Mouse (Mus musculus) stomach, embryonic 16.5 days (tissue): Measurements from ENCODE around the gene Il1a. TPM values are rescaled to one million over a fixed set of nuclear protein-coding genes. Genes with fewer than 3 reads are reported as not detected.

Experiments used
- ATAC-seq: fragments of 200-750 bp; cut with Nextera tagmentation; 2 replicates; pipeline ENCODE4 v1.8.0; 2017; ENCODE audit warnings: moderate number of reproducible peaks, moderate TSS enrichment; ENCODE audit not compliant: insufficient read depth, low FRiP score
- H3K27ac ChIP-seq: fragments of 300-500 bp; sonication (generic); 2 replicates; pipeline ENCODE4 v1.5.1; 2014; ENCODE audit warnings: low read length
- H3K27me3 ChIP-seq: fragments of 300-500 bp; sonication (generic); 2 replicates; pipeline ENCODE4 v1.6.1; 2014; ENCODE audit warnings: low read length, control low read depth, mixed read lengths; ENCODE audit not compliant: control insufficient read depth, insufficient read depth
- H3K36me3 ChIP-seq: fragments of 300-500 bp; sonication (generic); 2 replicates; pipeline ENCODE4 v1.6.1; 2014; ENCODE audit warnings: low read length; ENCODE audit not compliant: control insufficient read depth, insufficient read depth
- H3K4me1 ChIP-seq: fragments of 300-500 bp; sonication (generic); 2 replicates; pipeline ENCODE4 v1.6.1; 2014; ENCODE audit warnings: low read length, control low read depth, mixed read lengths; ENCODE audit not compliant: control insufficient read depth, insufficient read depth
- H3K4me2 ChIP-seq: fragments of 300-500 bp; sonication (generic); 2 replicates; pipeline ENCODE4 v1.6.1; 2014; ENCODE audit warnings: low read depth, low read length, mixed read lengths
- H3K4me3 ChIP-seq: fragments of 300-500 bp; sonication (generic); replicated peaks from 2 replicates; pipeline ENCODE4 v1.5.1; 2014; ENCODE audit warnings: mild to moderate bottlenecking, low read length
- H3K9ac ChIP-seq: fragments of 300-500 bp; sonication (generic); 2 replicates; pipeline ENCODE4 v1.6.1; 2014; ENCODE audit warnings: low read length
- H3K9me3 ChIP-seq: fragments of 300-500 bp; sonication (generic); replicated peaks from 2 replicates; pipeline ENCODE4 v1.6.1; 2016; ENCODE audit warnings: low read length, control low read depth; ENCODE audit not compliant: control insufficient read depth
- WGBS: fragments of 180-500 bp; shearing (Covaris S2); extraction: QIAGEN DNeasy Blood & Tissue Kit; methylation state at CpG from one replicate; pipeline ENCODE4 v1.1.7; 2014; 5-methylcytosine and 5-hydroxymethylcytosine counted together
- polyA plus RNA-seq: library from polyadenylated mRNA; unstranded; fragments of >200 nt; fragmentation: Nextera tagmentation; extraction: Ambion mirVana; gene quantifications from 2 replicates; pipeline ENCODE4 v1.2.1, GENCODE M21; 2015

Gene Il1a
- polyA plus RNA-seq, 1 experiment from 2014 or later, result 0.37 TPM

DNA sequence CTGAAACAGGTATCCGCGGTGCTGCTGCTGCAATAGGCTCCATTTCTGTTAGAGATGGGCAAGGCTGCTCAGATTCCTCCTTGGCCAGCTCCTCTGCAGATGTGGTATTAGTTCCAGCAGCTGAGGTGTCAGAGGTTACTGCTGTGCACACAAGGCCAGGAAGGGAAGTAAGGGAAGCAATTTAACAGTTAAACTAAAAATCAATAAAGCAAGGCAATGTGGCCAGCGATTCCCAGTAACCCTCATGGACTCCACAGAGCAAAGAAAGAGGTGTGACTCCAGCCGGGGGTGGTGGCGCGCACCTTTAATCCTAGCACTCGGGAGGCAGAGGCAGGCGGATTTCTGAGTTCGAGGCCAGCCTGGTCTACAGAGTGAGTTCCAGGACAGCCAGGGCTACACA is 39.2 kb downstream of the Il1a start:
- no peak overlapping the region for H3K27ac ChIP-seq
- H3K4me1 ChIP-seq, result no peaks in the 10 kb centered on the region
- WGBS, result 72% methylated on average over 7 of the region's 9 CpGs
- peaks cover 39% of the 10 kb centered on the region for H3K36me3 ChIP-seq
- peaks cover 4% of the 10 kb centered on the region for H3K9me3 ChIP-seq
- no peak overlapping the region for H3K4me2 ChIP-seq
- H3K27me3 ChIP-seq, result no peaks in the 10 kb centered on the region
- no peak for ATAC-seq
- no peak overlapping the region for H3K4me3 ChIP-seq
- H3K9ac ChIP-seq, result no peak overlapping the region

DNA sequence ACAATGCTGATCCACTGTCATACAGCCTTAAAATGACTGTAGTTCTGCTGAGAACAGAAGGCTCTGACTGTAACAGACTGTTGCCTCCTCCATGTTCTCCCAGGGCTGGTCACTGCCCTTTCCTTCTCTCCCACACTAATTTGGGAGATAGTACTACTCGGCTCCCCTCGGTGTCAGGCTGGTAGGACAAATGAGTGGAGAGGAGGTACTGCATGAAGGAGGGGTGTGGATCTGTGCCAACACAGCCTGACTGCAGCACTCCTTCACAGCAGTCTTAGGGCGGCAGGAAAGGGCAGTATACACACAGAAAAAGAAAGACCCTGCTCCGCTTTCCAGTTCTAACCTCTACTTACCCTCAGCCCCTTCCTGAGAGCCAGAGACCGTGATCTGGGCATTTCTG is 39.8 kb downstream of the Il1a start:
- Histone ChIP-seq H3K9me3 (peaks cover 4% of the 10 kb centered on the region), H3K4me2 (no peak overlapping the region), H3K4me3 (no peak overlapping the region), H3K27ac (no peak overlapping the region), H3K27me3 (no peaks in the 10 kb centered on the region), H3K36me3 (peaks cover 39% of the 10 kb centered on the region), H3K9ac (no peak overlapping the region), H3K4me1 (no peaks in the 10 kb centered on the region)
- WGBS, result 74% methylated on average over 5 of the region's 5 CpGs
- no peak for ATAC-seq

DNA sequence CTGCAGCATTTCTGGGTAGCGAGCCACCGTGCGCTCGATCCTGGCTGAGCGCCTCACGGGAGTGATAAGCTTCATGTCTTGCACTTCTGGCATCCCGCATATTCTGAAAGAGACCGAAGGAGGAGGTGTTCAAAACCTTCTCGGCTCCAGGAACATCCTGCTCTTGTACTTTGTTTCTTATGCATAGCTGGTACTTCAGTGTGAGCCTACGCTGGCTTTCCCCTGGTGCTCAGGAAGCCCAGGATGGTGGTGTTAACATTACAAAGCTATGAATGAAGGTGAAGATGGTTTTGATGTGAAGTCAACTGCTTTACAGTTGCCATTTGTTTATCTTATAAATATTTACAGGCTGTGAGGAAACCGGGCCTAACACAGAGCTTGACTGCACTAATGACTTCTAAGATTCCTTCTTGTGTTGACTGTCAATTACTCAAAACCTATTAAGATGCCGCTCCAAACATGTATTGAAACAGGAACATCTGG is 40.6 kb downstream of the Il1a start:
- Histone ChIP-seq H3K4me2 (no peak overlapping the region), H3K9ac (no peak overlapping the region), H3K4me3 (no peak overlapping the region), H3K36me3 (peaks cover 35% of the 10 kb centered on the region), H3K27ac (no peak overlapping the region), H3K27me3 (no peaks in the 10 kb centered on the region), H3K9me3 (peaks cover 4% of the 10 kb centered on the region), H3K4me1 (no peaks in the 10 kb centered on the region)
- WGBS, result 94% methylated on average over 12 of the region's 12 CpGs
- ATAC-seq, result no peak

DNA sequence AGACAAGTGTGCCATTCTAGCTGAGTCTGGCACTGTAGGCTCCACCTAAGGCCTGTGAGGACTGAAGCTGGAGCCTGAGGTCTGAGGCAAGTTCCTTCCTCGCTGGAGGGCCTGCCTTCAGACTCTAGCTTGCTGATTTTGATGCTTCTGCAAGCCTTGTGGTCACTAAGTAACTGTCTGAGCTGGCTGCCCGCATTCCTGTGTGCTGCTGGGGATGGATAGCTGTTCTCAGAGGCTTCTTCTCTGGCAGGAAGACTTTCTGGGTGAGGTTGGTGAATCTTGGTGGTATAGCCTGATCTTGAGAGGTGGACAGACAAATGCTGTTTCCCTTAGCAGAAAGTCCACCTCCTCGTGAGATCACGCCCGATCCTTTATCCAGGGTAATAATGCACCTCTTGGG is 42.0 kb downstream of the Il1a start:
- no peak for ATAC-seq
- no peaks in the 10 kb centered on the region for H3K4me1 ChIP-seq
- no peaks in the 10 kb centered on the region for H3K27me3 ChIP-seq
- H3K9me3 ChIP-seq, result peaks cover 4% of the 10 kb centered on the region
- no peak overlapping the region for H3K4me2 ChIP-seq
- no peak overlapping the region for H3K27ac ChIP-seq
- H3K36me3 ChIP-seq, result peaks cover 29% of the 10 kb centered on the region
- no peak overlapping the region for H3K9ac ChIP-seq
- 97% methylated on average over 5 of the region's 5 CpGs for WGBS
- no peak overlapping the region for H3K4me3 ChIP-seq

DNA sequence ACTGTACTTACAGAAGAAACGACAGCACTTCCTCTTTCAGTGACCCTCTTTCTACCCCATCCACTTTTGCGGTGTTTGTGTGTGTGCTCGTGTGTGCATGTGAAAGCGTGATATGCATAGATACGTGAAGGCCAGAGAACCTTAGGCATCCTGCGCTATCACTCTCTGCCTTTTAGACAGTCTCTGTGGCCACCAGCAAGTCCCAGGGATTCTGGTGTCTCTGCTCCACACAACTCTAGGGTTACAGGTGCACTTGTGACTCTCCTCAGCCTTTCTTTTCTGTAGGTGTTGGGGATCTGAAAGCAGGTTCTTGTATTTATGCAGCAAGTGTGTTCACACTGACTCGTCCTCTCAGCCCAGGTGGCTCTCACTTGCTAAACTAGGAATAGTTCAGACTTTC is 44.5 kb downstream of the Il1a start:
- no peaks in the 10 kb centered on the region for H3K4me1 ChIP-seq
- no peaks in the 10 kb centered on the region for H3K27me3 ChIP-seq
- no peak overlapping the region for H3K27ac ChIP-seq
- no peak overlapping the region for H3K9ac ChIP-seq
- 90% methylated on average over 7 of the region's 7 CpGs for WGBS
- H3K4me2 ChIP-seq, result no peak overlapping the region
- H3K4me3 ChIP-seq, result no peak overlapping the region
- no peak for ATAC-seq
- H3K36me3 ChIP-seq, result peaks cover 25% of the 10 kb centered on the region
- peaks cover 4% of the 10 kb centered on the region for H3K9me3 ChIP-seq

DNA sequence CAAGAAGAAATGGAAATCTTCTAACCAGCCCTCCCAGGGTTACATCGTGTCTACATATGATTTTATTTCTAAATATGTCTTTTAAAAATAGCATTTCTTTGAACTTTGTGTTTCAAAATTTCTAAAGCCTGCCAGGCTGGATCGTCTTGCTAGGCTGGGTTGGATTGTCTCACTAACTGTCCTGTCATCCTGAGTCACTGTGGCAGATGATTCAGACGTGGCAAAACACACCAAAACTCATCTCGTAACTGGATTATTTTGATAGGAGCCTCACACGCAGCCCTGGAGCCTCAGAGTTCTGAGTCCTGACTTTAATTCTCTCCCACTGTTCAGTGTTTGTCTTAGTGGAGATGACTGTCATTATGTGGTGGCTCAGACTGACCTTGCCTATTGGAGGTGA is 46.7 kb downstream of the Il1a start:
- Histone ChIP-seq H3K27ac (peak overlapping the region; percentile 40; the same call in 1 of the 2 replicates), H3K27me3 (no peaks in the 10 kb centered on the region), H3K9me3 (peaks cover 4% of the 10 kb centered on the region), H3K4me1 (0 out of 2 replicates have a peak, but pooled peaks cover 5% of the 10 kb centered on the region), H3K4me2 (no peak overlapping the region), H3K4me3 (no peak overlapping the region), H3K9ac (no peak overlapping the region), H3K36me3 (peaks cover 5% of the 10 kb centered on the region; the same call in 1 of the 2 replicates)
- WGBS, result 66% methylated on average over 5 of the region's 5 CpGs
- ATAC-seq, result no peak

DNA sequence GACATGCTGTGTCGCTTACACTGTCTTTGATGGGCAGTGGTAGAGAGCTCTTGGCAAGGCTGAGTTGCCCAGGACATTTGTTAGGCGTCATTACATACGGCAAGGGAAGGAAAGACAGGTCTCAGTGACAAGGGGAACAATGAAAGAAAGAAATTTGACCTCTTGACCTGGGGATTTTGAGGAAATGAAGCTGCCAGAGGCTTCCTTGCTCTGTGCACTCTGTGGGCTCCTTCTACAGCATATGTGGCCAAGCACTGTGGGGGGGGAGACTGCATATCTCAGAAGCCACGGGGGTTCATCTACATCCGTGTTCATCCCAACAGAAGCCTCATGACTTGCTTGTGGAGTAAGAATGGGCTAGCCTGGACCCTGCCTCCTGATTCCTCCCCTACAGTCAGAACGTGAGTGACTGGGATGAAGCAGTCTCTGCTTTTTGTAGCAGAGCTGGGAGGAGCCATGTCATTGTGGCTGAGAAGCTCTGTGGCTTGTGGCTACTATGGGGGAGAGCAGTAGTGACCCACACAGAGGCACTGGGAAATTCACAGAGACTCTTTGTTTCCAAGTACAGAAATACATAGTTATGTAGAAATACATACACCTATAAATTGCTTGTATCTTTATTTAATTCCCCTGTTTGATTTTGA is 48.5 kb downstream of the Il1a start:
- WGBS, result 48% methylated on average over 6 of the region's 6 CpGs

DNA sequence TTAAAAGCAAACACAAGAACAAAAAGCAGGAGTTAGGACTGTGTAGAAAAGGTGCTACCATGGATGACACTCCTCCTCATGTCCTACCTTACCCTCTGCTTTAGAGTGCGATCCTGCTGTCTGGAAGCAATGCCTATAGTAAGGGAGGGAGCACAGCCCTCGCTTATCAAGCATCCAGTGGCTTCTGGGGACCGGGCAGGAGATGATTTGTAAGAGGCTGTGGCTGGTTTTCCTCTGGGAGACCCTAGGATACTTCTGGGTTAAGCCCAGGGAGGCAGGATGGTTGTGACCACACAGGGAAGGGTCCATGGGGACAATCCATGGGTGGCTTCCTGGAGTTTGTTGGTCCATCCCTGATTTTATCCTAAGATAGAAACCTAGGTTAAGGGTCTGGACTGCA is 49.1 kb downstream of the Il1a start:
- Histone ChIP-seq H3K27me3 (no peaks in the 10 kb centered on the region), H3K36me3 (no peaks in the 10 kb centered on the region), H3K9ac (no peak overlapping the region), H3K27ac (no peak overlapping the region), H3K4me3 (no peak overlapping the region), H3K4me1 (0 out of 2 replicates have a peak, but pooled peaks cover 5% of the 10 kb centered on the region), H3K9me3 (no peaks in the 10 kb centered on the region), H3K4me2 (no peak overlapping the region)
- WGBS, result 67% methylated on average over 3 of the region's 3 CpGs
- ATAC-seq, result no peak

More for the DNA sequence above, 48.5 kb downstream of the Il1a start:
- H3K9me3 ChIP-seq, result peaks cover 2% of the 10 kb centered on the region
- H3K27me3 ChIP-seq, result no peaks in the 10 kb centered on the region
- H3K4me2 ChIP-seq, result no peak overlapping the region
- no peak overlapping the region for H3K27ac ChIP-seq
- H3K36me3 ChIP-seq, result no peaks in the 10 kb centered on the region
- H3K4me3 ChIP-seq, result no peak overlapping the region
- 0 out of 2 replicates have a peak, but pooled peaks cover 5% of the 10 kb centered on the region for H3K4me1 ChIP-seq
- H3K9ac ChIP-seq, result no peak overlapping the region
- ATAC-seq, result no peak

DNA sequence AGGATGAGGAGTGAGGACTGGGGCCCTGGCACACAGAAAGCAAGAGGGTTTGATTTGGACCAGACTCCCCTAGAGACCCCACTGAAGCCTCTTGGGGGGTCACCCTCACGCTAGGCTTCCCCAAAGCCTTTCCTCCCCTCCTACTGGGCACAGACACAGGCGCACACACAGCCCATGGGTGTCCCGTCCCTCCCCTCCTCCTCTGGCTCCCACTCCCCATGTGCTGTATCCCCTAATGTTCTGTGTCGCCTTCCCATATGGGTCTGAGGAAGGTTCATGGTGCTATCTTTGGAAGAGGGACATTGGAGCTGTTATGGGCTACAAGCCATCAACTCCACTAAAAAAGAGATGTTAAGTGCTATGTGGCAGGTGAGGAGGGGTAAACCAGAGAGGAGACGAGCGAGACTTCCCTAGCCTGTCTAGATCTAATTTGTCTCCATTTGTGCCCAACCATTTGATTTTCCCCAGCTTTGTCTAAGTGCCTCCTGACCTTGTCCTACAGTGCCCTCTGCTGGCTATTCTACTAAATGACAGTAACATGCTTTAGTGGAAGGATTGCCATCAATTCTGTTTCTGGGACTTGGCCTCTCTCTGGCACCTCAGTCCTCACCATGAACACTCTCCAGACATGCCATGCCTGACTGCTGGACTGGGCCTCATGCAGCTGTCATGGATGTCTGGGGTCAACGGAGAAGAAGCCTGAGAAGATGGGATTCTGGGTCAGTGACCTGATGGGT is 51.1 kb downstream of the Il1a start:
- no peaks in the 10 kb centered on the region for H3K9me3 ChIP-seq
- WGBS, result 36% methylated on average over 7 of the region's 7 CpGs
- H3K27me3 ChIP-seq, result no peaks in the 10 kb centered on the region
- peak overlapping the region; percentile 17; the same call in 1 of the 2 replicates for H3K4me2 ChIP-seq
- 0 out of 2 replicates have a peak, but pooled peaks cover 5% of the 10 kb centered on the region for H3K4me1 ChIP-seq
- no peaks in the 10 kb centered on the region for H3K36me3 ChIP-seq
- H3K27ac ChIP-seq, result no peak overlapping the region
- no peak overlapping the region for H3K4me3 ChIP-seq
- peak; percentile 17; the same call in 1 of the 2 replicates for ATAC-seq
- H3K9ac ChIP-seq, result peak overlapping the region; percentile 7; the same call in 1 of the 2 replicates
